Mouse (Mus musculus): ENCODE results near the gene Gm29797. TPM values are rescaled to one million over a fixed set of nuclear protein-coding genes. Genes with fewer than 3 reads are reported as not detected.

The Gm29797 gene
- total RNA-seq (2021): 1 to 10 TPM; 1.1 to 1.6 TPM

- DNase-seq: no peak
Measured at GRCm38 (mm10) chr2:181656734-181657133, at the start of gene Gm29797. Gm29797 (plus strand) TSS chr2:181657034.

- no peak for DNase-seq
Measured at GRCm38 (mm10) chr2:181618761-181619495, 37.9 kb upstream of the Gm29797 start.

- DNase-seq: no peak
Measured at GRCm38 (mm10) chr2:181623401-181623800, 33.4 kb upstream of the Gm29797 start.

GRCm38 (mm10) chr2:181628471-181628870 lies 28.4 kb upstream of the Gm29797 start:
- no peak for DNase-seq

GRCm38 (mm10) chr2:181632624-181633023 lies 24.2 kb upstream of the Gm29797 start:
- peak; percentile 24 to 36 for DNase-seq

- no peak for DNase-seq
Measured at GRCm38 (mm10) chr2:181635865-181636264, 21.0 kb upstream of the Gm29797 start.

- DNase-seq: no peak
Measured at GRCm38 (mm10) chr2:181644361-181644760, 12.5 kb upstream of the Gm29797 start.

GRCm38 (mm10) chr2:181645666-181646065 lies 11.2 kb upstream of the Gm29797 start:
- no peak for DNase-seq

- no peak for DNase-seq
Measured at GRCm38 (mm10) chr2:181646626-181647472, 10.0 kb upstream of the Gm29797 start.

GRCm38 (mm10) chr2:181648926-181649325 lies 7.9 kb upstream of the Gm29797 start:
- DNase-seq: no peak

GRCm38 (mm10) chr2:181653065-181653464 lies 3.8 kb upstream of the Gm29797 start:
- DNase-seq: no peak

GRCm38 (mm10) chr2:181653523-181653922 lies 3.3 kb upstream of the Gm29797 start:
- no peak for DNase-seq

GRCm38 (mm10) chr2:181657441-181657840 lies 607 bp downstream of the Gm29797 start:
- no peak for DNase-seq

GRCm38 (mm10) chr2:181658528-181658927 lies 1.7 kb downstream of the Gm29797 start:
- no peak for DNase-seq

GRCm38 (mm10) chr2:181658930-181659555 lies 2.2 kb downstream of the Gm29797 start:
- DNase-seq: peak in 1 of 2 experiments; percentile 60

GRCm38 (mm10) chr2:181659609-181660055 lies 2.8 kb downstream of the Gm29797 start:
- DNase-seq: peak; percentile 78 to 82

- no peak for DNase-seq
Measured at GRCm38 (mm10) chr2:181662620-181663297, 5.9 kb downstream of the Gm29797 start.

- DNase-seq: no peak
Measured at GRCm38 (mm10) chr2:181663298-181663630, 6.4 kb downstream of the Gm29797 start.

GRCm38 (mm10) chr2:181670285-181670912 lies 13.6 kb downstream of the Gm29797 start:
- no peak for DNase-seq

GRCm38 (mm10) chr2:181670913-181671311 lies 14.1 kb downstream of the Gm29797 start:
- DNase-seq: no peak

- DNase-seq: no peak
Measured at GRCm38 (mm10) chr2:181671326-181671725, 14.5 kb downstream of the Gm29797 start, which contains the start of gene Sox18. Sox18 (minus strand) TSS chr2:181671640.

- no peak for DNase-seq
Measured at GRCm38 (mm10) chr2:181671984-181672383, 15.2 kb downstream of the Gm29797 start.

Data from layer of hippocampus, postnatal 36 days (tissue).